Mouse (Mus musculus) kidney, adult 2 months (tissue): ENCODE data around the gene Banp.

Experiments
- CTCF ChIP-seq: fragments of 200-500 bp; conservative IDR thresholded peaks from 2 replicates; pipeline ENCODE4 v1.5.1; 2011; ENCODE audit warnings: low read depth, mild to moderate bottlenecking, control low read depth, low read length, moderate library complexity, mixed read lengths; ENCODE audit not compliant: insufficient read depth, insufficient read length
- POLR2A ChIP-seq: fragments of 200-500 bp; IDR thresholded peaks from one replicate; pipeline ENCODE4 v1.6.1; 2011; ENCODE audit warnings: low read depth, low read length, control low read depth

DNA sequence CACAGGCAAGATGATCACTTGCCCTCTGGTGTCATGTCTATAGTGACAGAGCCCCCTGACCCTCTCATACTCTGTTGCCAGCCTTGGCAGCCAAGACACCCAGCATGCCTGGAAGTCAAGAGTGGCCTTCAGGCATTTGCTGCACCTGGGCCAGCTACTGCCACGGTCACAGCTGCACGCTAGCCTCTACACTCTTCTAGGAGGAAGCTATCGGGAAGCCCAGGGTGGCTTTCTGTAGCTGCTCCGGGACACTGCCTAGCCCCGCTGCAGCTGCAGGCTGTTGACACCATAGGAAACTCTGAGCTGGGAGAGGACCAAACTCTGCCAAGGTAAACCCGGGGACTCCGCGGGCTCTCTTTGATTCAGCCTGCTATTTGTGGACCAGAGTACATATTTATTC is 36.2 kb upstream of the Banp start:
- TF ChIP-seq CTCF = no peak
- TF ChIP-seq POLR2A = no peak
